Mouse (Mus musculus): ENCODE data around the gene Tspo.

Tspo gene

GRCm38 (mm10) chr15:83546029-83546428 is 17.4 kb upstream of the Tspo start:
- no peak for DNase-seq

DNA sequence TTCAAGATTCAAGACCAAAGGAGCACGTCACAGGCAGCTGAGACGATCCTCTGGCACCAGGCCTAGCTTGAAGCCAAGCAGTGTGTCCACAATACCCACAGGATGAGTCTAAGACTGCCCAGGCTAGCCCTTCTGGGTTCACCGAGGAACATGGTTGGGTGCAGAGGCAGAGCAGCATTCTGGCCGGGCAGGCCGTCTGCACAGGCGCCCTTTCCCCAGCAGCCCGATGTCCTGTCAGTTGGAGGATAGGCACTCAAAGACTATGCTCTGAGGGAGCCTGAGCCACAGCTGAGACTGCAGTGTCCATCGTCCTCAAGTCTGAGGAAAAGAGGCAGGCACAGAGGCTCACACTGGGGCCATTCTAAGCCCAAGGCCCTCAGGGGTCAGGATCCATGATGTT is 16.2 kb upstream of the Tspo start:
- DNase-seq = no peak

- no peak for DNase-seq
Measured at GRCm38 (mm10) chr15:83550137-83550536, 13.3 kb upstream of the Tspo start.

- no peak for DNase-seq
Measured at GRCm38 (mm10) chr15:83553831-83554230, 9.6 kb upstream of the Tspo start.

DNA sequence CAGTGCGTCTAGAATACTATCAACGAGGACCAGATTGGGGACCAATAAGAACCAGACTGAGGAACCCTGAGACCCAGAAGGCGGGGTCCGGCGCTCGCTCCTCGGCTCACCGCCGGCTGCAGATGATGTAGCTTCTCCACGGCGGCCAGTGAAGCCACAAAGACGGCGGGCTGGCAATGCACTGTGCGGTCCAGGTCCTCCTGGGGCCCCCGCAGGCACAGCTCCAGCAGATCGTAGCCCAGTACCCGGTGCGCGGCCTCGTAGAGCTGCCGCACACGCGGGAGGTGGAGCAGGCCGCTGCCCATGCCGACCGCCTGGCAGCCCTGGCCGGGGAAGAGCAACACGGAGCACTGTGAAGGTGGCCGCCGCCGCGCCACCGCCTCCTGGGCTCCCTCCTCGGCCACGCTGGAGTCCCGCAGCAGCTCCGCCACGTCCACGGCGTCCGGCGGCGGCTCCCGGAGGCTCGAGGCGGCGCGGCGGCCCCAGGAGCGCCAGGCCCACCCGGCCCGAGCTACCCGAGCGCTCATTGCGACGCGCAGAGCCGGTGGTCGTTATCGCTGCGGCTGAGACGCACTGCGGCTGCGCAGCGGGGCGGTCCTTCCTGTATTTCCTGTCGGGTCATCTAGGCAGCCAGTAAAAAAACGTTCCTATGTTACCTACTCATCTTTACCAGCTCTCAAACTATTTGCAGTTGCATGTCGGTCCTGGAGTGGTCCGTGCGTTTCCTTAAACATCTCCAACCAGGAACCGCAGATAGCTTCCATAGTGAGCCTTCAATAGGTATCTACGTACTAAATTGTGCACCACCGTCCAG is 8.0 kb upstream of the Tspo start:
- peak; percentile 93 for DNase-seq

GRCm38 (mm10) chr15:83560941-83561477 is 2.4 kb upstream of the Tspo start:
- no peak for DNase-seq

GRCm38 (mm10) chr15:83562626-83563270 is 644 bp upstream of the Tspo start:
- peak; percentile 84 for DNase-seq

GRCm38 (mm10) chr15:83563857-83564651 is 662 bp downstream of the Tspo start:
- peak; percentile 73 for DNase-seq

DNA sequence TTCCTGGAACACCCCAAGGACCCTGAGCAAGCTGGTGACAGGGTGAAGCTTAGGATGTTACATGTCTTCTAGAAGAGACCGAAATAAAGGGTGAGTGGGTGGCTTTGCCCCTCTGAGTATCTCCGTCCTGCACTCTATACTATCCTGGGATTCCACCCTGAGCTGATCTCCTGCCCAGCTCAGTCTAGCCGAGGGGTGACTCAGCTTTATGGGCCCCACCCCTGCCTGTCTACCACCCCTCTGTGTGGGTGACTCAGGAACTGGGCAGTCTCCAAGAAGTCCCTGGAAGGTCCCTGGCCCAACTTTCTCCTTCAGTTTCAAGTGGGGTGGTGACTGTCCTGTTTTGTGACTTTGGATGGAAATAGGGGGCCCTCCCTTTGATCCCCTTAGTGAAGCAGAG is 2.0 kb downstream of the Tspo start:
- no peak for DNase-seq

- DNase-seq = no peak
Measured at GRCm38 (mm10) chr15:83566006-83566405, 2.6 kb downstream of the Tspo start.

GRCm38 (mm10) chr15:83567728-83568127 is 4.3 kb downstream of the Tspo start:
- DNase-seq = no peak

DNA sequence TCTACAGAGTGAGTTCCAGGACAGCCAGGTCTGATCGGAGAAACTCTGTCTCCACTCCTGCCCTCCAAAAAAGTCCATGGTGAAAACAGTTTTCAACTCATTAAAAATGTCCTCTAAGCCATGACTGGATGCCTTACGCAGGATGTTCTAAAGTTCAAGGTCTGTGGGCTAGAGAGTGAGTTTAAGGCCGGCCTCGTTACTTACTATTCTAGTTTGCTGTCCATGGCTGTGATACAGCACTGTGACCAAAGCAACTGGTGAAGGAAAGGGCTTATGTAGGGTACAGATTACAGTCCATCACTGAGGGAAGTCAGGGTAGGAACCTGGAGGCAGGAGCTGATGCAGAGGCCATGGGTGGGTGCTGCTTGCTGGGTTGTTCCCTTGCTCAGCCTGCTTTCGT is 5.2 kb downstream of the Tspo start:
- no peak for DNase-seq

DNA sequence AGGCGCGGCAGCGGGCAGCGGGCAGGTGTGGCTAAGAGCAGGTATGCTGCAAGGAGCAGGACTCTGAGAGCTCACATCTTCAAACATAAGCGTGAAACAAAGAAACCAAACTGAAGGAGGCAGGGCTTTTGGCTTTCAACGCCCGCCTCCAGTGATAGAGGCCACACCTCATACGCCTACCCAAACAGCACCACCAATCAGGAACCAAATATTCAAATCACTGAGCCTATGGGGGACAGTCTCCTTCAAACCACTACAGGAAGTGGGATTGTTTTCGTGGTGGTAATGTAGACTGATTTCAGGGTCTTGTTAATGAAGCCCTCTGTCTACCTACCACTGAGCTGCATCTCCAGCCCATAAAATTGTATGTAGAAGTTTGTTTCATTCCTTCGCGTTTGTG is 6.3 kb downstream of the Tspo start:
- DNase-seq = no peak

DNA sequence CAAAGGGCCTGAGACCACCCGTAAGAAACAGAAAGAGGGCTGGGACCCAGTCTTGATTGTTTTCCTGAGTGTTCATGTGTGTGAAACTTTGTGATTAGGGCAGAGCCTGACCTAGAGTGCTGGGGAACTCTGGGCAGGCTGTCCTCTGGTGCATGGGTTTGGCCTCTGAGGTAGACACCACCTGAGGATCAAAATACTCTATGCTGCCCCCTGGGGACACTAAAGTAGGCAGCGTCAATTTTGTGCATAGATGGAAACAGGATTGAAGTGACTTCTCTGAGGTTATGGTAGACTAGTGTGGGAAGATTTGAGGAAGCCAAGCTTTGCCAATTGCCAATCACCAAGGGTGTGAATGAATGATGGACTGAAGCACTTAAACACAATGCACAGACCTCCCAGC is 7.2 kb downstream of the Tspo start:
- DNase-seq = peak; percentile 42

GRCm38 (mm10) chr15:83571636-83572035 is 8.2 kb downstream of the Tspo start:
- DNase-seq = no peak

DNA sequence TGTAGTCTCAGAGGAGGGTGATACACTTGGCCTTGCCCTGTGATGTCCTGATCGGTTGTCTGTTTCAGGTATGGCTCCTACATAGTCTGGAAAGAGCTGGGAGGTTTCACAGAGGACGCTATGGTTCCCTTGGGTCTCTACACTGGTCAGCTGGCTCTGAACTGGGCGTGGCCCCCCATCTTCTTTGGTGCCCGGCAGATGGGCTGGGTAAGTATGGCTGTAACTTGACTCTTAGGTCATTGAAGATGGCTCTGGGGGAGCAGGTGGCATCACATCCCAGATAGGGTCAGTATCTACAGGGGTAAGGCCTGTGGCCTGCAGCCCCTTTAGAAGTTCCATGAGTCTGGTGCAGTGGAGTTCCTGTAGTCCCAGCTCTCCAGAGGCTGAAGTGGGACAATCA is 8.7 kb downstream of the Tspo start:
- no peak for DNase-seq

DNA sequence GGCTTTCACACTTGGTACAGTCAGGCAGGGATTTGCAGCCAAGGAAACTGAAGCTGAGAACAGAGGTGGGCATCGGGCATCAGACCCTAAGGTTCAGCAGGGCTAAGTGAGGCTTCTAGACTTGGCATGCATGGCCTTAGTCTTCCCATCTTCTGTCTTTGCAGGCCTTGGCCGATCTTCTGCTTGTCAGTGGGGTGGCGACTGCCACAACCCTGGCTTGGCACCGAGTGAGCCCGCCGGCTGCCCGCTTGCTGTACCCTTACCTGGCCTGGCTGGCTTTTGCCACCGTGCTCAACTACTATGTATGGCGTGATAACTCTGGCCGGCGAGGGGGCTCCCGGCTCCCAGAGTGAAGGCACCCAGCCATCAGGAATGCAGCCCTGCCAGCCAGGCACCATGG is 10.2 kb downstream of the Tspo start:
- DNase-seq = no peak

DNA sequence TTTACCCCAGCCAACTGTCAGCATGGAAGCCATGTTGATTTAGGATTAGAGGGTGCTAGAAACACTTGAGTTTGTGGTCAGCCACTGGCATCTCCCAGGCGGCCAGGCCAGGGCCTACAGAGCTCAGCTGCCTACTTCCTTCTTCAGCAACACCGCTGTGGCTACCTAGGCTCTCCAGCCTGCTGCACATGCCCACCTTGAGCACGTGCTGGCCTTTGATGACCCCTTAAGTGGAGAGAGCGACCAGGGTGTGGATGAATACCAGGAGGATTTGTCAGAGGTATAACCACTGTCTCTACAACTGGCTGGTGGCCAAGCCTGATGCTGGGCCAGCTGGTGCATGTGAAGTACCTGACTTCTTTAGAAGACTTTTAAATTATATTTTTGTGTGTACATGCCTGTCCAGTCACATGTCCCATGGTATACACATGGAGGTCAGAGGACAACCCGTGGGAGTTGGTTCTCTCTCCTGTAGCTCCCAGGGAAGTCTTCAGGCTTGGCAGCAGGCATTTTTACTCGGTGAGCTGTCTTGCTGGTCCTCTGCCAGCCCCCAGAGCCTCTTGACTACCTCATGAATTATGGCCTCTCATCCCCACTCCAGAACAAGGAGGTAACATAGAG is 11.4 kb downstream of the Tspo start:
- DNase-seq = no peak

DNA sequence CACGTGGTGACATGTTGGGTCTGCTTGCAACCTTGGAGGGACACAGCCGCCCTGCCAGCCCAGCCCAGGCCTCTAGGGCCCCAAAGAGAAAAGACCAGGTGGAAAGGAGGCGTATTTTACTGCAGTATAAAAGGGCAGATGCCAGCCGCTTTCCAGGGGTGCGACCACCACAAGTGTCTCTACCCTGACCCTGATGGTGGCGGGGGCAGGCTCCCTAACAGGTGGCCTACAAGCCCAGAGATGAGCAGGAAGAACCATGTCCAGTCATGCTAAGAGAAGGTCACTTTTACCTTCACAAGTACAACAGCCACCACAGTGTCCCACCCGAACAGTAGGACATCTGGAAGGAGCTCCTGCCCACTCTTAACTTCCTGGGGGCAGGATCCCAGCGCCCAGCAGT is 12.2 kb downstream of the Tspo start:
- no peak for DNase-seq

DNA sequence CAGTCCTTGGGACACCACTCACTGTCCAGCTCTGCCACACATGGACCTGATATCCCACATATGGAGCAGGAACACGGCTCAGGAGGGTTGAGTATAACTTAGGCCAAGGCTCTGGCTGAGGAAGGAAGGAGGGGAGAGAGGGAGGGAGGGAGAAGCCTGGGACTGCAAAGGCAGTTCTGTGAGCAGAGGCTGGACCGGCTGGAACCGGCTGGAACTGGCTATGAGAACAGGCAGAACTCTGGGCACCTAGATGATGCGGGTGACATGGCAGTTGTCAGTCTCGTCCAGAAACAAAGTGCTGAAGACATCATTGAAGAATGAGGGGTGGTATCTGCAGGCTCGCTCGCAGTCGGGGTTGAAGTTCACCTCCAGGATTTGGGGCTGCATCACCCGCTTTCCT is 13.3 kb downstream of the Tspo start:
- DNase-seq = no peak

- no peak for DNase-seq
Measured at GRCm38 (mm10) chr15:83582931-83583330, 19.5 kb downstream of the Tspo start.

DNA sequence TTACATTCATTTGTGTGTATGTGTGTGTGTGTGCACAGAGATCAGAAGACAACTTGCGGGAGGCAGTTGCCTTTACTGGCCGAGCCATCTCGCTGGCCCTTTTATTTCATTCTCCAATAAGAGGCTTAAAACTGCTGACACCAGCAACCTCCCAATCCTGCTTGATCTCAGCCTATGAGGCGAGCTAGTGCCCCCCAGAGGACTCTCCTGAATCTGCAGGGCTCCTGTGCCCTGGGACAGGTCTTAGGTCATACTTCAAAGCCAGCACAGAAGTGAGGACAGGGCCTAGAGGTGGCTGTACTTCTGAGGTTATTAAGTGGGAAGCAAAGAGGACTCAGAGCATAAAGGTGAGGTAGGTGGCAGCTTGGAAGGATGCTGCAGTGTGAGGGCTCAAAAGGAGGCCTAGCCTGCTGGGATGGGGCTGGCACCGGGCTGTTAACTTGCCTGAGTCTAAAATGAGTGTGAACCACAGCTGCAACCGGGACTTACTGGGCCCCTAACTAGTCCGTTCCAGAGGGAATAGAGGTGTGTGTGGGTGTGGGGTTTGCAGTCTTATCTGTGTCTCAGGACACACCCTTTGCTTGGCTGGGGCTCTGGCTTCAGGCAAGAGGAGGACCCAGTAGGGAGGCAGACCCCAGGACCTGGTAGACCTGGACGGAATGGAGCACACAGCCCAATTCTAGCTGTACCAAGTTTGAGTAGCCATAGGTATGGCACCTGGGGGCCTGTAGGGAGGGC is 20.2 kb downstream of the Tspo start:
- DNase-seq = peak; percentile 78
